Mouse (Mus musculus) liver, embryonic 16.5 days (tissue): ENCODE data around the gene Ces3a. TPM values are rescaled to one million over a fixed set of nuclear protein-coding genes. Genes with fewer than 3 reads are reported as not detected.
"Not testable (repeated sequence)": the region's sequence is repeated elsewhere in the genome, so short reads cannot be mapped to it uniquely, and the experiment has no call there.

ENCODE experiments used
- ATAC-seq: fragments of 200-750 bp; cut with Nextera tagmentation; 2 replicates; pipeline ENCODE4 v1.8.0; 2017; ENCODE audit warnings: low read depth, mild to moderate bottlenecking, moderate number of reproducible peaks, moderate library complexity
- H3K27ac ChIP-seq: fragments of 300-500 bp; sonication (generic); 2 replicates; pipeline ENCODE4 v1.5.1; 2014; ENCODE audit warnings: mild to moderate bottlenecking, low read length
- H3K27me3 ChIP-seq: fragments of 300-500 bp; sonication (generic); 2 replicates; pipeline ENCODE4 v1.6.1; 2014; ENCODE audit warnings: low read depth, low read length, mixed read lengths; ENCODE audit not compliant: control insufficient read depth, insufficient read depth
- H3K36me3 ChIP-seq: fragments of 300-500 bp; sonication (generic); 2 replicates; pipeline ENCODE4 v1.6.1; 2014; ENCODE audit warnings: mild to moderate bottlenecking; ENCODE audit not compliant: control insufficient read depth, insufficient read depth
- H3K4me1 ChIP-seq: fragments of 300-500 bp; sonication (generic); 2 replicates; pipeline ENCODE4 v1.6.1; 2014; ENCODE audit warnings: low read depth, low read length, mixed read lengths; ENCODE audit not compliant: control insufficient read depth
- H3K4me2 ChIP-seq: fragments of 300-500 bp; sonication (generic); 2 replicates; pipeline ENCODE4 v1.6.1; 2014; ENCODE audit warnings: low read depth, low read length, mixed read lengths
- H3K4me3 ChIP-seq: fragments of 300-500 bp; sonication (generic); 2 replicates; pipeline ENCODE4 v1.5.1; 2014; ENCODE audit warnings: low read depth, mild to moderate bottlenecking, low read length
- H3K9ac ChIP-seq: fragments of 300-500 bp; sonication (generic); 2 replicates; pipeline ENCODE4 v1.6.1; 2014; ENCODE audit warnings: low read depth, low read length
- H3K9me3 ChIP-seq: fragments of 300-500 bp; sonication (generic); replicated peaks from 2 replicates; pipeline ENCODE4 v1.6.1; 2016; ENCODE audit warnings: low read length; ENCODE audit not compliant: control insufficient read depth
- WGBS: fragments of 180-500 bp; shearing (Covaris S2); extraction: QIAGEN DNeasy Blood & Tissue Kit; methylation state at CpG from one replicate; pipeline ENCODE4 v1.1.7; 2014; ENCODE audit not compliant: insufficient replicate concordance; 5-methylcytosine and 5-hydroxymethylcytosine counted together
- polyA plus RNA-seq: library from polyadenylated mRNA; unstranded; fragments of >200 nt; fragmentation: Nextera tagmentation; extraction: Ambion mirVana; gene quantifications from 2 replicates; pipeline ENCODE4 v1.2.1, GENCODE M21; 2015

Gene Ces3a
- polyA plus RNA-seq, 1 experiment from 2014 or later = 0.83 TPM

- 54% methylated on average over 5 of the region's 5 CpGs for WGBS
- Histone ChIP-seq H3K36me3 (no peaks in the 10 kb centered on the region), H3K4me3 (no peak overlapping the region), H3K27me3 (no peaks in the 10 kb centered on the region), H3K27ac (no peak overlapping the region), H3K4me2 (no peak overlapping the region), H3K9ac (no peak overlapping the region), H3K4me1 (no peaks in the 10 kb centered on the region), H3K9me3 (no peaks in the 10 kb centered on the region)
- no peak for ATAC-seq
These were observed 32.5 kb downstream of the Ces3a start for GRCm38 (mm10) chr8:105080814-105081336.

- ATAC-seq = no peak
- Histone ChIP-seq H3K27me3 (no peaks in the 10 kb centered on the region), H3K9me3 (no peaks in the 10 kb centered on the region), H3K9ac (no peak within 1 kb of the TSS), H3K4me3 (no peak within 1 kb of the TSS), H3K27ac (no peak within 1 kb of the TSS), H3K36me3 (no peaks in the 10 kb centered on the region), H3K4me2 (no peak within 1 kb of the TSS), H3K4me1 (no peaks in the 10 kb centered on the region)
- 50% methylated on average over 7 of the region's 7 CpGs for WGBS
These were observed 35.1 kb downstream of the Ces3a start, which contains the start of gene Ces3b for GRCm38 (mm10) chr8:105083449-105084050. Gene Ces3b, plus strand, starts transcription at chr8:105083753.

GRCm38 (mm10) chr8:105088166-105088565, 39.8 kb downstream of the Ces3a start:
- not testable (repeated sequence) for H3K4me3 ChIP-seq, ATAC-seq, H3K4me1 ChIP-seq, H3K27me3 ChIP-seq, H3K27ac ChIP-seq, H3K36me3 ChIP-seq, H3K4me2 ChIP-seq, H3K9me3 ChIP-seq, H3K9ac ChIP-seq
- 54% methylated on average over 5 of the region's 5 CpGs for WGBS

- no peak for ATAC-seq
- no peaks in the 10 kb centered on the region for H3K9me3 ChIP-seq
- H3K36me3 ChIP-seq = no peaks in the 10 kb centered on the region
- H3K27ac ChIP-seq = no peak overlapping the region
- no peak overlapping the region for H3K9ac ChIP-seq
- WGBS = 41% methylated on average over 4 of the region's 4 CpGs
- no peaks in the 10 kb centered on the region for H3K4me1 ChIP-seq
- H3K4me2 ChIP-seq = no peak overlapping the region
- no peaks in the 10 kb centered on the region for H3K27me3 ChIP-seq
- H3K4me3 ChIP-seq = no peak overlapping the region
These were observed 40.2 kb downstream of the Ces3a start for GRCm38 (mm10) chr8:105088581-105088980.

GRCm38 (mm10) chr8:105093992-105094391, 45.6 kb downstream of the Ces3a start:
- Histone ChIP-seq H3K9me3 (no peaks in the 10 kb centered on the region), H3K4me2 (no peak overlapping the region), H3K27me3 (no peaks in the 10 kb centered on the region), H3K4me3 (no peak overlapping the region), H3K4me1 (no peaks in the 10 kb centered on the region), H3K27ac (no peak overlapping the region), H3K9ac (no peak overlapping the region), H3K36me3 (no peaks in the 10 kb centered on the region)
- no peak for ATAC-seq
- WGBS = 54% methylated on average over 3 of the region's 3 CpGs

- H3K36me3 ChIP-seq, H3K27ac ChIP-seq, H3K9me3 ChIP-seq, H3K4me1 ChIP-seq, ATAC-seq, H3K27me3 ChIP-seq, H3K4me2 ChIP-seq, H3K4me3 ChIP-seq, H3K9ac ChIP-seq: not testable (repeated sequence)
- WGBS = 58% methylated on average over 4 of the region's 4 CpGs
These were observed 53.8 kb downstream of the Ces3a start for GRCm38 (mm10) chr8:105102101-105102785.

- 51% methylated on average over 5 of the region's 5 CpGs for WGBS
- not testable (repeated sequence) for H3K27me3 ChIP-seq, H3K36me3 ChIP-seq, H3K4me1 ChIP-seq, H3K9ac ChIP-seq, H3K9me3 ChIP-seq, H3K4me2 ChIP-seq, H3K4me3 ChIP-seq, H3K27ac ChIP-seq
- peak; percentile 62 for ATAC-seq
These were observed 55.3 kb downstream of the Ces3a start for GRCm38 (mm10) chr8:105103701-105104100.

GRCm38 (mm10) chr8:105104220-105104619, 55.8 kb downstream of the Ces3a start:
- H3K27ac ChIP-seq = no peak overlapping the region
- 47% methylated on average over 3 of the region's 3 CpGs for WGBS

More at GRCm38 (mm10) chr8:105104220-105104619, 55.8 kb downstream of the Ces3a start:
- H3K4me3 ChIP-seq = no peak overlapping the region
- no peaks in the 10 kb centered on the region for H3K4me1 ChIP-seq
- no peak for ATAC-seq
- H3K36me3 ChIP-seq = no peaks in the 10 kb centered on the region
- no peak overlapping the region for H3K4me2 ChIP-seq
- H3K27me3 ChIP-seq = no peaks in the 10 kb centered on the region
- H3K9ac ChIP-seq = no peak overlapping the region
- H3K9me3 ChIP-seq = no peaks in the 10 kb centered on the region
